Mouse (Mus musculus) thymus, adult 2 months (tissue): ENCODE measurements around the gene Med9.

ENCODE experiments used
- CTCF ChIP-seq: fragments of 200-500 bp; IDR thresholded peaks from 2 replicates; pipeline ENCODE4 v1.5.1; 2012; ENCODE audit warnings: mild to moderate bottlenecking, control low read depth, low read length, moderate library complexity, borderline replicate concordance; ENCODE audit not compliant: control insufficient read depth, poor library complexity, insufficient read depth; ENCODE audit errors: extremely low read depth
- POLR2A ChIP-seq: fragments of 200-500 bp; IDR thresholded peaks from 2 replicates; pipeline ENCODE4 v1.6.1; 2012; ENCODE audit warnings: mild to moderate bottlenecking, low read length, control low read depth, moderate library complexity; ENCODE audit not compliant: control insufficient read depth, poor library complexity, insufficient read depth; ENCODE audit errors: extremely low read depth

GRCm38 (mm10) chr11:59908446-59908845, 39.6 kb upstream of the Med9 start:
- TF ChIP-seq CTCF (no peak), POLR2A (no peak)
